Mouse (Mus musculus) megakaryocyte, embryonic 14.5 days (primary cell): ENCODE results near the gene Tacc2.

Source experiments
- FLI1 ChIP-seq: IDR thresholded peaks from 2 replicates; pipeline ENCODE4 v1.6.1; 2012; ENCODE audit warnings: low read length, inconsistent platforms, mixed read lengths
- GATA1 ChIP-seq: IDR thresholded peaks from 3 replicates; pipeline ENCODE4 v1.6.1; 2012; ENCODE audit warnings: mixed read lengths, low read length, inconsistent platforms, borderline replicate concordance

DNA sequence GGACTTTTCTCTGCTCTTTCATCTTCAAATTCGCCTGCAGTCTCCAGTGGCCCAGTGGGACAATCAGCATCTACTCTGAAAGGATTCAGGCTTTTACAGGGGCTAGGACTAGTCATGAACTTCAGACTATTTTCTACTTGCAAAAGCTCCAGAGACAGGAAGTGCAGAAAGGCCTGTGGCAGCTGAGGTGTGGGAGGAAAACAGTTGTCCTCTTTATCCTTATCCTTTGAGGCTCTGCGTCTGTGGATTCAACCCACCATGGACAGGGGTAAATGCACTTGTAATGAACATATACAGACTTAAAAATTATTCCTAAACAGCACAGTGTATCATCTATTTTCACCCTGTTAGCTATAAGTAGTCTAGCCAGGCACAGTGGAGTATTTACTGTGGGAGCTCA is 27.2 kb downstream of the Tacc2 start:
- no peak for TF ChIP-seq GATA1
- TF ChIP-seq FLI1: no peak
